Mouse (Mus musculus) cerebellum, postnatal 10 days (tissue): ENCODE measurements around the gene Anxa4.

Experiments
- DNase-seq, 2 experiments: peaks; one replicate each; pipeline ENCODE4 v3.0.0; 2021; ENCODE audit warnings: mixed read lengths in 2 of 2

Gene Anxa4

DNA sequence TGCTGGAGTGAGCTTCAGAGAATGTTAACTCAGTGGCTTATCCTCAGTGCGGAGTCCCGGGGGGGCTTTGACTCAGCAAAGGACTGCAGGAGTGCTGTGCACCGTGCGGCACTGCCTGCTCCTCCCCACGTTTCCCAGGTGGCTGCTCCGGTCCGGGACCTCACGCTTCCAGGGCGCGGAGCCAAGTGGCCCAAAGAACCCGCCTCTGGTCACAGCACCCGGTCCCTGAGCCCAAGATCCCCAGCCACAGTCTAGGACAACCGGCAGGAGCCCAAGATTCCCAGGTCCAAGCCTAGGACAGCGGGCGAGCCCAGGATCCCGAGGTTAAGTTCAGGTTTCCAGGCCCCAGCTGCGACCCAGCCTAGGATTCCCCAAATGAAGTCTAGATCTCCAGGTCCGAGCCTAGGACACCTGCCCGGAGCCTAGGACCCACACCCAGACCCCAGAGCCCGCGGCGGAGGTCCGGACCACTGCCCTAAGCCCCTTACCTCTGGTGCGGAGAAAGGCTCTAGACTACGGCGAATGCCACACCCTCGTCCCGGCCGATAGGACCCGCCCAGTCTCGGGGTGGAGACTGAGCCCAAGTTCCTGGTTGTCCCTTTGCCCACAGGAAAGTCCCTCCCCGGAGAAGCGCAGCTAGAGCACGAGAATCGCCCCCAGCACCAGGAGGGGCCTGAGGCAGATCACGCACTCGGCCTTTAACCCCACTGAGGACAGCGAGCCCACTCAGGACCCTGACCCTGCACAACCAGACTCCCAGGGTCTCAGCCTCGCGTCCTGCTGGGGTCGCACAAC is at the start of gene Anxa4:
Anxa4 (minus strand) TSS at position 564 of the 795 bp plus-strand sequence.
- peak; percentile 47 to 60 for DNase-seq

DNA sequence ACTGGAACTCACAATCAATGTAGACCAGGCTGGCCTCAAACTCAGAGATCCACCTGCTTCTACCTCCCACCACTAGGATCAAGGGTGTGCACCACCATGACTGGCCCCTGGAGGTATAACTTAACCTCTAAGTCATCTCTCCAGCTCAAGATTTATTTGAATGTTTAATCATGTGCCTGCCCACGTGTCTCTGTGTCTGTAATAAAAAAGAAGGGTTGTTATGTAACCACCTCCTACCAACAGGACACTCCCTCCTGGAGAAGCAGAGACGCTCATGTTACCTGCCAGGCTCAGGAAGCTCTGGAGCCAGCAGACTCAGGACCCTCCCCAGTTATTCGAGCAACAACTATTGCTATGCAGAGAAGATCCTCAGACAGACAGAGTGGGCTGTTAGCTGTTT is 48.6 kb upstream of the Anxa4 start:
- no peak for DNase-seq

DNA sequence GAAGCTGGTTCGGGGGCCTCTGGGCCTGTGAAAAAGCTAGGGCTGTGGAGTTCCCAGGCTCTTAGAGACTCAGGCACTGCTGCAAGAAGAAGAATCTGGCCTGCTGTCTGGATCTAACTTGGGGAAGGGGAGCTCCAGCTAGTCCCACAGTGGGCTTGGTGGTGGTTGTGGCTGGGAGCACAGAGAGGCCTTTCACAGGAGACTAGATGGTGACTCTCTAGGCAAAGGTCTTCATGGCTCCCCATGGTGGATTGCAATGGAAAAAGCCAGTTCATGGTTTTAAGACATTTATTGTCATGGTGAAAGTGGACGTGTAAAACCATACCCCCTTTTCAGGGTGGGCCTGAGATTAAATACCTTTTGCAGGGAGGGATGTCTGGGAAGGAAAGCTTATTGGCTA is 45.7 kb upstream of the Anxa4 start:
- no peak for DNase-seq

DNA sequence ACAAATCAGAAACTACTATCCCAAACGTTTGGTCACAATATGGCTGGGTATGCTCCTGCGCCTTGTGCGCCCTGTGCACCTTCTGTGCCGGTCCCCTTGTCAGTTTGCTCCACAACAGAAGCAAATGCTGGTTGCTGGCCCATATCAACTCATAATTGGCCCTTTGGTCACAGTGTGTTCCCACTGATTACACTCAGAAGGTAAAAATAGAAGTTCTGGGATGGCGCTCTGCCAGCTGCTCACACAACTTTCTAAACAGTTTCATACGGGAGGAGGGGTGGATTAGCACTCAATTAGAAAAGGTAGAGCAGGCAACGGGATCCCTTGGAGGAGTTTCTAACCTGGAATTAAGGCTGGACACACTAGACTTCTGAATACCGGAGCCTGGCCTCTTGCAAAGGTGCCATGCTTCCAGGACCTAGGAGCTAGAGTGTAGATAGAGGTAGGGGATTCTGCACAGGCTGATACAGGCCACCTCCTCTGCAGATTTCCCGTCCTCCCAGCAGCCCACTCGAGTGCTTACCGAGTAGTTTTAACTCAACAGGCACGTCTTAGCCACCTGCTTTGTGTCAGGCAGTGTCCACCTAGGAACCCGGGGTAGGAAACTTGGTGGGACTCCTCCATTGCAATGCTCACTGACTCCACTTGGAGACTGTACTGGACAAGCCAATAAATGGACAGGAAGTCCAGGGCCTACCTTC is 39.6 kb upstream of the Anxa4 start:
- no peak for DNase-seq

DNA sequence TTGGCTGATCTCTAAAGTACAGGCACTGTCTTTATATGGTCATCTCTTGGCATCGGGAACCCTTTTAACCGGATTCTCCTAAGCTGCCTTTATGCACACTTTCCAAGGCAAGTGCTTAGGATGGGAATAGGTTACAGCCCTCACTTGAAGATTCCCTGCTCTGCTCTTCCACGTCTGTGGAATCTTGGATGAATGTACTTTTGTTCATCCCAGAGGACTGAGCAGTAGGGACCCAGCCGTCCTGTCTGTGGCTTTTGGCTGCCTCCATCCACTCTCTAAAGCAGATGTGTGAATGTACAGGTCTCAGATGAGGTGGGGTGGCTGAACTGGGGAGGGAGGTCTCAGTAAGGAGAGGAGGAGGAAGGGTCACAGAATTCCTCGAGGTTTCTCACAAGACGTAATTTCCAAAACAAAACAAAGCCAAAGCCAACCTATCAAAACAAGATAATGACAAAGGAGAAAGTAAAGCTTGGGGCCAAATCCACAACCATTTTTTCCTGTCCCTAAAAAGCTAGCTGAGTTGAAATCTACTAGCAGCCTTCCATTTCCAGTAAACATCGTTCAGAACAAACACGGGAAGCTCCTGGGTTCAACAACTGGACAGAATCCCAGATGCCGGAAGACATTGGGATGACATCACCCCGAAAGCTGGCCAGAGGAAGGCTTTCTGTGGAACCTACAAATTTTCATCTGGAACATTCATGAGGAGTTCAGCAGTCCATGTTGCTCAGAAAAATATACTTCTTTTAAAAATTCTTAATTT is 37.5 kb upstream of the Anxa4 start:
- DNase-seq, result no peak

DNA sequence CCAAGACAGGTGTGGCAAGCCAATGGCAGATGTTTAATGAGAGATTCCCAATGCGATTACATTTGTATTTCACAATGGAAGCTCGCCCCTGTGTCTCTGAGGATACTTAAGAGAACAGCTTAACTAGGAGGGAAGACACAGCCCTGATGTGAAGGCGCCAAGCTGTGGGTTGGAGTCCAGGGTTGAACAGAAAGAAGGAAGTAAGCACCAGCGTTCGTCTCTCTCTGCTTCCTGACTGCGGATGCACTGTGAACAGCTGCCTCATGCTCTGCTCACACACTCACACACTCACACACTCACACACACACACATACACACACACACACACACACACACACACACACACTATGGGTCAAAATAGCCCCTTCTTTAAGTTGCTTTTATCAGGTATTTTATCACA is 36.4 kb upstream of the Anxa4 start:
- DNase-seq, result no peak

DNA sequence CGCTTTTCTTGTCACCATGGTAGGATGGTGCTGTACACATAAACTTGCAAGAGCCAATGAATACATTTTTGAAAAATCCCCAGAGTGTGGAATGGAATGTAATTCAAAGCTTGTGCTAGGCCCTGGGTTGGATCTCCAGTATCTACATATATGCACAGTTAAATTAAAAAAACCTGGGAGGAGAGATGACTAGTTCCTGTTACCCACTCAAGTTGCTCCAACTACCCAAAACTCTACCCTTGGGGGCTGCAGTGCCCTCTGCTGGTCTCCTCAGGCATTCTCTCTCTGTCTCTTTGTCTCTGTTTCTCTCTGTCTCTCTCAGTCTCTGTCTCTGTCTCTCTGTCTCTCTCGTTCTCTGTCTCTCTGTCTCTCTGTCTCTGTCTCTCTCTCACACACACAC is 34.0 kb upstream of the Anxa4 start:
- no peak for DNase-seq

DNA sequence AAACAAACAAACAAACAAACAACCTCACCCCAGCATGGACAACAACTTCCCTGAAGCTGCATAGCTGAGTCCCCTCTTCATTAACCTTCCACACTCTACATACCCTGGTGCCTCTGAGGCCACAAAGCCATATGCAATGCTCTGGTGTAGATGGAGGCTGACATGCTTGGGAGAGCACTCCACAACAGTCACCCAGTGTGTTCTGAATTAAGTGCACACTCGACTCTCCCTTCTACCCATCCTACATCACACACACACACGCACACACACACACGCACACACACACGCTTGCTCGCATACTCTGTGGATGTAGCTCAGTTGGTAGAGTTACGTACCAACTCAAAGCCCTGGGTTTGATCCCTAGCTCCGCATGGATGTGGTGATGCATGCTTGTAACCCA is 31.0 kb upstream of the Anxa4 start:
- DNase-seq, result no peak

DNA sequence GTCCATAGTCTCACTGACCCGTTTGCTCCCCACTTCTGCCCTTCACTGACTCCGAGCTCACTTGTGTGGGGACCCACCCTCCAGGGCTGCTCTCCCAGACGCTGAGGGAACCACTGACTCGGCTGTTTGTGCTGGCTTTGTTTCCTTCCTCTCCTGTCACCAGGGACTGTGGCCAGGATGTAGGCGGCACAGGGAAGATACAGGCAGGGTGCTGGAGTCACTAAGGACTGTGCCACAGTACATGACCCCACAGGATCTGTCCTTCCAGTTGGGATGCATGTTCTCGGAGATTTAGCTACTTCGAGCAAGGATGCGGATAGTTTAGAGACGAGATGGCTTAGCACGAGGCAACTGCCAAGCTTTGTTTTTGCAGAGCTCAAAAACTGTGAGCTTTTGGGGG is 30.4 kb upstream of the Anxa4 start:
- peak in 1 of 2 experiments; percentile 17 for DNase-seq

DNA sequence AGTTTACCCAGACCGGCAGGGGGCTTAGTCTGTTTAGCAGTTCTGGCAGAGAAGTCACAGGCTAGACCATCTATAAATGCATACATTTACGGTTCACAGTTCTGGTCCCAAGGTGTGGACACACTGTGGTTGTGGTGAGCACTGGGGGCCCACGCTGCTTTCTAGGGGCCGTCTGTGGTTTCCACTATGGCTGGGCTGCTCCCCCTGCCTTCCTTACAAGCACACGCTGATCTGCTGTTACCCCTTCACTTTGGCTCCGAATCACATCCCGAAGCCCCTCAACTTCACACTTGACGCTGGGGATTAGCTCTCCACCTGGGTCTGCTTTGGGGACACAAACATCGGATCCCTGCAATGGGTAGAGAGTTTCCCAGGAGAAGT is 29.7 kb upstream of the Anxa4 start:
- peak in 1 of 2 experiments; percentile 18 for DNase-seq

DNA sequence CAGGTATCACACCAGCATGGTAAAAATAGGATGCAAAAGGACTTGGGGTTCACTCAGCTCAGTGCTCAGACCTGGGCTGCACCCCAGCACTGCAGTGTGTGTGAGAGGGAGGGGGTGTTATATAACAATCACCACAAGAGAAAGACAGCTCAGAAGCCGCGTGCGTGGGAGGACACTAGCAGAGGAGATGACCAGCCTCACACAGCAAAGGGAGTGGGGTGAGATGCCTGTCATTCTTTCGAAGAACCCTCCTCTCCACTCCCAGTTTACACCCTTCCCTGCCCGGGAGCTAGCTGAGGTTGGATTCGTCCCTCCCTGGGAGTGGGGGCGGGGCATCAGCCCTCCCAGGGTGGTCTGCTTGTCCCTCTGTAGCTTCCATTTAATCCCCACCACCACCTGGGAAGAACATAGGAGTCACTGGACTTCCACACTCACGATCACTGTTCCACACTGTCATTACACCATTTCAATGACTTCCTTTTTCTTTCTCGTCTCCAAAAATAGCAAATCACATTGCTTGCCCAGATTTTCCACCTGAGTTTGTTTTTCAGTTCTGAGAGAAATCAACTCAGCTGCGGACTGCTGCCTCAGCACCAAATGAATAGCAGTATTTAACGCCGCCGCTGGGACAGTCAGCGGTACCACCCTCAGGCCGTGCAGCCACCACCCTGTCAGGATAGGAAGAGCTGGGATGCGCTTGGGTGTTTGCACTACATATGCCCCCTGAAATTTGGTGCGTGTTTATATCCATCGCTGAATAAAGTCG is 29.1 kb upstream of the Anxa4 start:
- DNase-seq, result peak; percentile 65 to 73

DNA sequence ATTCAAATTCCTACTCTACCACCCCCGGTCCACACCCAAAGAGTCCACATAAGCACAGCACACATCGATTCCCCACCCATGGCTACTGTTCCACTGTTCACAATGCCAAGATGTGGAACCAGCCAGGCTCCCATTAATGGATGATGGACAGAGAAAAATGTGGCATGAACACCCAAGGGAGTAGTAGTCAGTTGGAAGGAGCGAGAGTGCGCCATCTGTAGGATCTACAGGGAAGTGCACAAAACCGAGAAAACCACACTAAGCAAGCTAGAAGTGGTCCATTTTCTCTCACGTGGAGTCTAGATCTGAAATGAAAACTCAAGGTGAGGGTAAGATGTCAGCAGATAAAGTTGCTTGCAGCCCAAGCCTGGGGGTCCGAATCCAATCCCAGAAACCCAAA is 27.3 kb upstream of the Anxa4 start:
- DNase-seq, result peak; percentile 20 to 46

DNA sequence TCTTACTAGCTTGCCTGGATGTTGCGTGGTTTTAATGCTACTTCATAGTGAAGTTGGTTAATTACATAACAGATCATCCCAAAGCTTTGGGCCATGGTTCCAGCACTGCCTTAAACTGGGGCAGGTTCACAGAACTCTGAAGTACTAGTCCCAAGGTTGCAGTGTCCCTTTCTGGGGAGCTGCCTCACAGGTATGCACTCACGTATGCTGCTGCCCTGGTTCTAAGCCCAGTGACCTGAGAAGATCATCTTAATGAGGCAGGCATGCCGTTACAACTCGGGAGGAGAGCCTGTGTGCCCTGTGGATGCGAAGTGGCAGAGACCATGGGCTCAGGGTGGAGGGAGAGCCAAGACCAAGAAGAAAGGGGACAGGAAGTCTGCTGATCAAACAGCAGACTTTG is 26.5 kb upstream of the Anxa4 start:
- no peak for DNase-seq

DNA sequence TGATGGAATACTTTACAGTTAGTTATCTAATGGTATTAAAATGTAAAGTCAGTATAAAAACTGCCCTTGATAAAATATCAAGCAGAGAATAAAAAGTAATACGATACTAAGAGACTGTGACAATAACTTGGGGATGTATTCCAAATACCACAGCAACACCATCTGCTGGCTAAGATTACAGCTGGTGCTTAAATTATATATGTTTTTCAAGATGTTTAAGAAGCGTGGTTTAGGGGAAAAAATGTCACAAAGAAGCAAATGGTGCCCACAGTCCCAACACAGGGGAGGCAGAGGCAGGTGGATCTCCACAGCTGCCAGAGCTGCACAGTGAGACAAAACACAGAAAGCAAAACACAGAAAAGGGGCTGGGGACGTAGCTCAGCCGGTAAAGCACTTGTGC is 25.5 kb upstream of the Anxa4 start:
- no peak for DNase-seq

DNA sequence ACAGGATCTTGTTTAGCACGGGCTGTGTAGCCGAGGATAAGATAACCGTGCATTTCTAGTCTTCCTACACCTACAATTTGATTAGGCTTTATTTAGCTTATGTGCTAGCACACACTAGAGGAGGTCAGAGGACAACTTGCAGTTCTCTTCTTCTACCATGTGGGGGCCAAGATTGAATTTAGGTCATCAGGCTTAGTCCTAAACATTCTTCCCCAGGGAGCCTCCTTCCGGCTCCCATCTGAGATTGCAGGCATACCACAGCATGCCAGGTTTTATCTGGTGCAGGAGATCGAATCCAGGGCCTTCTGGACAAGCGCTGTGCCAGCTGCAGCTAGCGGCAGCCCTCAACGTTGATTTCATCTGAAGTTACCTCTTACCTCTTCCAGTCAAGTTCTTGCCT is 23.2 kb upstream of the Anxa4 start:
- DNase-seq, result peak; percentile 52 to 69

DNA sequence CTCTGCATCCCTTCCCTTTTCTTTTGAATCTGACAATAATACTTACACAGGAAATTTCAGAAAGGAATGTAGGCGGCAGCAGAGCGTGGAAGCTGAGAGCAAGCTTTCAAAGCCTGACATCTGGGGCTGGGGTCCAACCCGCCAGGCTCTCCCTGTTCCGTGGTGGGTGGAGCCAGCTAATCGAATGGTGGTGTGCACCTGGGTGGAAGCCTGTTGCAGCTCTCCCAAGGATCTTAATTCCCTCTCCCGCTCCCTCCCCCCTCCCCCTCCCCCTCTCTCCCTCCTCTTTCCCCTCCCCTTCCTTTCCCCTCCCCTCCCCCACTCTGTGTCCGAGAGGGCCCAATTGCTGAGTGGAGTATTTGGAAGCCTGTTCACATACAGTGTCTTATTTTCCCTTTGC is 22.1 kb upstream of the Anxa4 start:
- DNase-seq, result peak; percentile 16 to 27

DNA sequence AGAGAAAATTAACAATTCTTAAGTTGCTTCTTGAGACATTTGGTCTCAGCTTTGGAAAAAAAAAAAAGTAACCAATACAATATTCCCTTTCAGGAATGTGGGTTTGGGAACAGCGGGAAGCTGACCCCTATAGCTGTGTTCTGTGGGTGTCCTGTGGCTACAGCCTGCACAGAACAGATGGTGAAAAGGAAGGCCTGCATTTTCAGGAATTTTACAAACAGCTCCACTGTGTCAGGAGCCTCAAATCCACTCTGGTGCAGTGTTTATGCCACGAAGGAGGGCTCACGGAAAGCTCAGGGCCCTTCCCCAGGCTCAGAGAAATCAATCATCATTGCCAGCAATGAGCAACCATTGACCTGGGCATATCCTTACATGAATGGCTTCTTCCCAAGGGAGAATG is 21.5 kb upstream of the Anxa4 start:
- DNase-seq, result peak in 1 of 2 experiments; percentile 20

DNA sequence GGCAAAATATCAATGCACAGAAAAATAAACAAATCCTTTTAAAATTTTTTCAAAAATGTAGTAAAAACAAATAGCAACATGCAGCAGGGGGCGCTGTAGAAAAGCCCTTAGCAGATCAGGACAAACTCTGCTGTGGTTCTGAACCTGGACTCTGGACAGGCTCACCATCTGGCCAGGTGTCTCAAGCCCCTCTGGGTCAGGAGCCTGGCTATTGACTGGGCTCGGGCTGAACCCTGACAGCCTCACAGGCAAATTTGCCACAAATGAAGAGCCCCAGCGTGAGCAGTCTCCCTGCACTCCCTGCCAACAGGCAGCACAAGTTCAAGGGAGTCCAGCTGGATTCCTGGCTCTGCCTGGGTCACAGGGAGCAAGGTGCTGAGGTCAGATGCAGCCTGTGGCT is 20.0 kb upstream of the Anxa4 start:
- peak; percentile 67 to 73 for DNase-seq

DNA sequence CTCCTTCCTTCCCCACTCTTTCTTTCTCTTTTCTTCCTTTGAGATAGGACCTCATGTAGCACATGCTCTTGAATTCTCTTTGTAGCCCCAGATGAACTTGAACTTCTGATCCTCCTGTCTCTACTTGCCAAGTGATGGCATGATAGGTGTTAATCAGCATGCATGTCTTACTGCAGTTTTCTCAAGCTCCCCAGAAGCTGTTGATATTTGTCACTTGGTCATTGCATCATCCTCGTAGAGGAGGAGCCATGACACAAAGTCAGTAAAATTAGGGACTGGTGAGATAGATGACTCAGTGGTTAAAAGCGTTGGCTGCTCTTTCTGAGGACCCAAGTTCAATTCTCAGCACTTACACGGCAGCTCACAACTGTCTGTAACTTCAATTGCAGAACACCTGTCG is 19.5 kb upstream of the Anxa4 start:
- DNase-seq, result no peak

DNA sequence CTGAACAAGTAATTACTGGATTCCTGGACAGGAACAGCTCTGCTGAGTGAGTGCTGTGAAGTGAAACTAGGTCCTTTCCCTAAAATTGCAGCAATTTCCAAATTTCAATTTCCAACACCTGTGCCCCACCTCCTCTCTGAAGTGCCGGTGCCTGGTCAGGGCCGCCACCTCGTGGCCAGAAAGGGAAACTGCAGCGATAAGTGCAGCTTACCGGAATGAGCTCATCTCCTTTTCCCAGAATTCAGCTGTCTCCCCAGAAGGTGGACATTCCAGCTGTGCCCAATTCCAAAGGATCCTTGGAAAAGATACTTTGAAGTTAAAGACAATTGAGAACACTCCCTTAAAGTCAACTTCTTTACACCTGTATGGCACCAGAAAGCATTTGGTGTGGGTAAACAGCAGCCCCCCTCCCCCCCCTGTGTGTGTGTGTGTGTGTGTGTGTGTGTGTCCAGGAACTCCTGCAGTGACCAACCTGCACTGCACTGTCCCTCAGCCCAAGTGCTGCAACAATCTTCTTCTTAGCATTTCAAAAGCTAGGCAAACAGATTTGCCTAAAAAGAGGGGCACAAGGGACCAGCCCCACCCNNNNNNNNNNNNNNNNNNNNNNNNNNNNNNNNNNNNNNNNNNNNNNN is 13.2 kb upstream of the Anxa4 start:
- DNase-seq, result peak; percentile 85 to 87

DNA sequence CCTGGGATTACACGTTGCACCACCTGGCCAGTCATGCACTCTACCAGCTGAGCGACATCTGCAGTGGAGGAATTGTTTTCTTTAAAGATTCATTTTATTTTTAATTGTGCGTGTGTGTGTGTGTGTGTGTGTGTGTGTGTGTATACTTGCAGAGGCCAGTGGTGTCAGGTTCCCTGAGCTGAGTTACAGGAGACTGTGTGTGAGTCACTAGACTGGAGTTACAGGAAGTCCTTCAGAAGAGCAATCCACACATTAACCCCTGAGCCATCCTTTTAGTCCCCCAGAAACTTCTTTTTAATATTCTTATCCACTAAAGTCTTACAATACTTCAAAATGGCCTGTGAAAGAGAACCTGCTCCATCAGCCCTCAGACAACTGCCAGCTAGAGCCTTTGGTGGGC is 11.3 kb upstream of the Anxa4 start:
- no peak for DNase-seq

DNA sequence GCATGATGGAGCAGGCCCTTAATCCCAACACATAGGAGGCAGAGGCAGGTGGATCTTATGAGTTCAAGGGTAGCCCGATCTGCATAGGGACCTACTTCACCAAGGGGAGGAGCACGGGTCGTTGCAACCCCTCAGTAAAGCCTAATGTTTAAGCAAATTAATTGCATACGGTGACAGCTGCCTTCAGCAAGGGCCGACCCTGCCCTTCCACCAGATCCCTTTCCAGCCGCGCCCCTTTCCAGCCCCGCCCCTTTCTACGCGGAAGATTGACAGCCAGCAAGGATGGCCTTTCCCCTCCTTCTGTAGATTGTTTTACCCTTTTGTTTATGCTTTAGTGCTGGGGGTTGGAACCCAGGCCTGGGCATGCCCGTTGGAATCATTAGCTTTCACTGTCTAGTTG is 8.0 kb upstream of the Anxa4 start:
- DNase-seq, result no peak
